Mouse (Mus musculus): ENCODE measurements around the gene Itgb5. TPM values are rescaled to one million over a fixed set of nuclear protein-coding genes. Genes with fewer than 3 reads are reported as not detected.

Gene Itgb5
- polyA plus RNA-seq, 1 experiment from 2014 or later, result 49.8 TPM

DNA sequence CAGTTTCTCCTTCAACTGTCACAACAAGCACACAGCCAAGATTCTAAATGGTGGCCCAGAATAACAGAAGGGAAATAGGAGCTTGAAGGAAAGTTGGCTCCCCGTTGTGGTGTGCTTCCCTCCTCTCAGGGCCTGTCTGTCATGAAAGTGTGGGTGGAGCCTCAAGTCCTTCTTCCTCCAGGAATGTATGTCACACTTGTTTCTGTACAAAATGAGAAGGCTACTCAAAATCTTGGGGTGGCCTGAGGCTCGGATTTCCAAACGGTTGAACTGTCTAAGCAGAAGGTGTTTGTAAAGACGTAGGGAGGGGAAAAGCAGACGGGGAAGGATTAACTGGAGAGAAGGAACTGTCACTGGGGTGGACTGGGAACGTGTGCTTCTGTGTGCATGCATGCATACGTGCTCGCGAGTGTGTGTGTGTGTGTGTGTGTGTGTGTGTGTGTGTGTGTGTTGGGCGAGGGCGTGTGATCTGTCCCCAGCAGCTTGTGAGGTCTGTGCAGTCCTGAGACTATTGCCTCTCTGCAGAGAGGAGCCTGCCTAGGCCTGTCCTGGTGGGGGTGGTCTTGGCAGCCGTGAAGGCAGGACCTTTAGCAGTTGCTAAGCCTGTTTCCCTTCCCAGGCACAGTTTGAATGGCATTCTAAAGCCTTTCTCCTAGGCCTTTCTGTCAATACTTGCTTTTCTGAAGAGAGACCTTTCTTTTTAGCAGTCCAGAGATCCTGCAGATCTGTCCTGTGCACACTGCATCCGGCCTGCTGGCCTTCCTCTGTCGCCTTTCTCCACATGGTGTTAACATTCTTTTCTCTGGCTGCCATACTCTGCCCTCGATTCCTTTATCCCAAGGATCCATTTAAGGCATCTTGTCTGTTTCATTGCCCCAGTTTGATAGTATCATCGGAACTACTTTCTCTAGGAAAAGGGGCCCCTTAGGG lies 53.8 kb downstream of the Itgb5 start:
- H3K4me3 ChIP-seq, result no peak overlapping the region
- WGBS, result 13% methylated on average over 16 of the region's 16 CpGs
- H3K4me2 ChIP-seq, result 0 out of 2 replicates have a peak overlapping the region, but pooled peaks have one; percentile 6
- H3K27me3 ChIP-seq, result no peaks in the 10 kb centered on the region
- no peak overlapping the region for H3K9ac ChIP-seq
- H3K27ac ChIP-seq, result peak overlapping the region; percentile 76
- no peaks in the 10 kb centered on the region for H3K36me3 ChIP-seq
- no peaks in the 10 kb centered on the region for H3K9me3 ChIP-seq
- peak; percentile 75 for ATAC-seq (ENCODE audit: borderline replicate concordance, extremely low read depth, low FRiP score, low TSS enrichment)
- H3K4me1 ChIP-seq, result peaks cover 60% of the 10 kb centered on the region

DNA sequence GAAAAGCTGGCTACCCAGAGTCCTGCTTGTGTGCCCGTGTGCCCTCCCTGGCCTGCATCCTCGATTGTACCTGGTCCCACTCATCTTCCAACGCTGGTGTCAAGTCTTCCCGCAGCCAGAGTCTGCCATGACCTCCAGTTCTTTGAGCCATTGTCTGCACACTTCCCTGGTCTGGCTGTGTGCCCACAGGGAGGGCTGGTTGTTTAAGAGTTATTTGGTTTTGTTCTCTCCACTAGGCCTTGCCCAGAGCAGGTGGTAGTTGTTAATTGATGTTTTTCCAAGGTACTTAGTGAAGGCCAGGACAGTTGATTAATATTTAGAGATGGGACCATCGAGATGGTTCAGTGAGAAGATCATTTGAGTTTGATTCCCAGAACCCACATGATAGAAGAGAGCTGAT lies 54.7 kb downstream of the Itgb5 start:
- Histone ChIP-seq H3K4me2 (no peak overlapping the region), H3K27me3 (no peaks in the 10 kb centered on the region), H3K36me3 (no peaks in the 10 kb centered on the region), H3K9ac (no peak overlapping the region), H3K4me1 (peaks cover 54% of the 10 kb centered on the region), H3K9me3 (no peaks in the 10 kb centered on the region), H3K4me3 (no peak overlapping the region), H3K27ac (peak overlapping the region; percentile 76)
- no peak for ATAC-seq (ENCODE audit: borderline replicate concordance, extremely low read depth, low FRiP score, low TSS enrichment)
- 56% methylated on average over 5 of the region's 5 CpGs for WGBS

DNA sequence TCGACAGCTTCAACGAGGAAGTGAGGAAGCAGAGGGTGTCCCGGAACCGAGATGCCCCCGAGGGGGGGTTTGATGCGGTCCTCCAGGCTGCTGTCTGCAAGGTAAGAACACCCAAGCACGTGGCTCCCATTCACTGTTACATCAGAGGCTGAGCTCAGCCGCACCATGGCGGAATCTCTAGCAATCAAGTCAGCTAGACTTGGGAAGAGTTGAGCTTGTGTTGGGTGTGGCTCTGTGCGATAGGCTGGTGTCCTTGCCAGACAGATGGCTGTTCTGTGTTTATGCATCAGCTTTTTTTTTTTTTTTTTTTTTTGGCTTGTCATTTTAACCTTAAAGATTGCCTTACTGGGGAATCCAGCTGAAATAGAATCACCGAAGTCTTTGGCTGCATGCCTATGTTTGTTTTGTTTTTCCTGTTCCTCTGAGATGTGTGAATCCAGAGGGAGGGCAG lies 55.6 kb downstream of the Itgb5 start:
- Histone ChIP-seq H3K9me3 (no peaks in the 10 kb centered on the region), H3K4me2 (no peak overlapping the region), H3K36me3 (no peaks in the 10 kb centered on the region), H3K4me3 (no peak overlapping the region), H3K27me3 (no peaks in the 10 kb centered on the region), H3K4me1 (peaks cover 53% of the 10 kb centered on the region), H3K9ac (no peak overlapping the region), H3K27ac (peak overlapping the region; percentile 76; the same call in 1 of the 2 replicates)
- WGBS, result 47% methylated on average over 11 of the region's 11 CpGs
- ATAC-seq (ENCODE audit: borderline replicate concordance, extremely low read depth, low FRiP score, low TSS enrichment), result no peak

DNA sequence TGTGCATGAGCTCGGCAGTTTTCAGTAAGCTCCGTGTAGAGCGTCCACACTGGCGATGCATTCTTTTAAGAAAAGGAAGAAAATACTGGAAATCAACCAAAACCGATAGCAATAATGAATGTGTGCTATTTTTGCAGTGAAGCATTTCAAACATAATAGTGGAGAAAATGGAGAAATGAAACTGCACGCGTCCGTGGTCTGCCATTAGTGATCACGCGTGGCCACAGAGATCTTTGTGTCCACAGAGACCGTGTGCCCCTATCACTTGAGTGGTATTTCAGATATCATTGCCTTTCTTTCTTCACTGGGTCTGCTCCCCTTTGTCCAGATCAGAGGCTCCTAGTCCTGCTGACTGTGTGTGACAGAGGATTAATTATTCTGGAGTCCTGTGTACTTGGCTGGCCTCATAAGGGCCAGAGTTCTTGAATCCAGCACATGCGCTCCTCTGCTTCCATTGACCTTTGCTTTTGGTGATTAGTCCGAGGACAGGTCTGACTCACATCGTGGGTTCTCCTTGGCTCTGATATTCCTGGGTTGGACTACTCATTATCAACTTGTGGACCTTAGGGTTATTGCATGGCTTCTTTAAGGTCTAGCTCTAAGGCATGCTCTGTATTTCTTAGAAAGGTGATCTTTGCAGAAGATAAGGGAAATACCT lies 56.3 kb downstream of the Itgb5 start:
- Histone ChIP-seq H3K27ac (no peak overlapping the region), H3K4me1 (peaks cover 61% of the 10 kb centered on the region), H3K36me3 (no peaks in the 10 kb centered on the region), H3K4me2 (no peak overlapping the region), H3K9ac (no peak overlapping the region), H3K4me3 (no peak overlapping the region), H3K27me3 (no peaks in the 10 kb centered on the region), H3K9me3 (no peaks in the 10 kb centered on the region)
- no peak for ATAC-seq (ENCODE audit: borderline replicate concordance, extremely low read depth, low FRiP score, low TSS enrichment)
- 82% methylated on average over 14 of the region's 14 CpGs for WGBS

DNA sequence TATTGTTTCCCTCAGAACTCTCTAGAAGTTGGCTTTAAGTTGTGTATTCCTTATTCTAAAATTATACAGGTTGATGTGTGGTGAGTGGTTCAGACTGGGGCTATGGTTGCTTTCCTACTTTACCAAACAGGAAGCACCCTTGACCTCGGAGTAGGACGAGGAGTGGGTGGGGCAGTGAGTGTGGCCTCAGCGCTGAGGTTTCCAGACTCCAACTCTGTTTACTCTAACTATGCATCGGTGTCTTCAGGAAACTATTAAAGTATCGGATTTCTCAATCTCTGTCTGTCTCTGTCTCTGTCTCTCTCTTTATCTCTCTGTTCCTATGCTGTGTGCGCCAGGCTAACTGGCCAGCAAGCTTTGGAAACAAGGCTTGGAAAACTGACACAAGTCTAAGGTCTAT lies 57.2 kb downstream of the Itgb5 start:
- Histone ChIP-seq H3K9me3 (no peaks in the 10 kb centered on the region), H3K27me3 (no peaks in the 10 kb centered on the region), H3K4me3 (no peak overlapping the region), H3K36me3 (no peaks in the 10 kb centered on the region), H3K4me2 (no peak overlapping the region), H3K4me1 (peaks cover 68% of the 10 kb centered on the region), H3K9ac (no peak overlapping the region), H3K27ac (no peak overlapping the region)
- 18% methylated on average over 6 of the region's 6 CpGs for WGBS
- ATAC-seq (ENCODE audit: borderline replicate concordance, extremely low read depth, low FRiP score, low TSS enrichment), result no peak

DNA sequence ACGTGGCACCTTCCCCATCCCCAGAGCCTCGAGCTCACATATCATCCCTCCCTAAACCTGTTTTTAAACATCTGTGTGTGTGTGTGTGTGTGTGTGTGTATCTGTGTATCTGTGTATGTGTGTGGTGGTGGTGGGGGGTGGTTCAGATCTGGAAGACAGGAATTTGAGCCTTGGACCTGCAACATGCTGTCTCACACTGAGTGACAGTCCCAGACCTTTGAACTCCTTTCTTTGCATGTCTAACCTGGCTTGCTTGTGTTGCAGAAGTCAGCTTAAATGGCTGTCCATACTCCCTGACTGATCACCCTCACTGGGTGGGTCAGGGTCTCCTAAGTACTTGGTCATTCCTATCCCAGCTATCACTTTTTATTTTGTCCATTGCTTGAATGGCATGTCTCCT lies 58.5 kb downstream of the Itgb5 start:
- H3K27me3 ChIP-seq, result no peaks in the 10 kb centered on the region
- H3K9me3 ChIP-seq, result no peaks in the 10 kb centered on the region
- 77% methylated on average over 2 of the region's 2 CpGs for WGBS
- no peak for ATAC-seq (ENCODE audit: borderline replicate concordance, extremely low read depth, low FRiP score, low TSS enrichment)
- no peaks in the 10 kb centered on the region for H3K36me3 ChIP-seq
- H3K27ac ChIP-seq, result no peak overlapping the region
- no peak overlapping the region for H3K9ac ChIP-seq
- no peak overlapping the region for H3K4me3 ChIP-seq
- no peak overlapping the region for H3K4me2 ChIP-seq
- peaks cover 71% of the 10 kb centered on the region for H3K4me1 ChIP-seq

DNA sequence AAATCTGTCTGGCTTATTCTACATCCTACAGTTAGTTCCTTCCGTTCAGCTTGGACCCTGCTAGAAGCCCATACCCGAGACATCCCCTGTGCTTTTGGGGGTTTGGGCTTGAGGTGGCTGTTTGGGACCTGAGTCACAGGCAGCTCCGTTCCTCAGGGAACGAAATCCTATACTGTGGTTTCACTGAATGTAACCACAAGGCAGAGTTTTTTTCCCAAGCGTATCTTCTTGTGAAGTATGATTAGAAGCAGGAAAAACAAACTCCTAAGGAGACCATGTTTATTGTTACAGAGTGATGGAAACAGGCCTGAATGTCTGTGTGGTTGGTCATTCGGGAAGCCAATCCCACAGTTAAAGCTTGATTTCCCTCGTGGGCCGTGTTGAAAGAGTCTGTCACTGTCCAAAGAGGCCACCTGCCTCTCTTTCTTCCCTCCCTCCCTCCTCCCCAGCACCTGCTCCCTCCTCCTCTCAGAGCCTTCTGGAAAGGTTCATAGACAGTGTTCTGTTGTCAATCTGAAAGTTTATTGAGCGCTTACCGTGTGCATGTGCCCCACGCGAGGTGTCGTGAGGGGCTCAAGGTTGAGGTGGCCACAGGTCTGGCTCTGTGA lies 59.6 kb downstream of the Itgb5 start:
- H3K9ac ChIP-seq, result no peak overlapping the region
- H3K27me3 ChIP-seq, result no peaks in the 10 kb centered on the region
- no peaks in the 10 kb centered on the region for H3K36me3 ChIP-seq
- WGBS, result 83% methylated on average over 13 of the region's 13 CpGs
- ATAC-seq (ENCODE audit: borderline replicate concordance, extremely low read depth, low FRiP score, low TSS enrichment), result no peak
- H3K4me1 ChIP-seq, result peaks cover 65% of the 10 kb centered on the region
- no peaks in the 10 kb centered on the region for H3K9me3 ChIP-seq
- no peak overlapping the region for H3K4me3 ChIP-seq
- H3K27ac ChIP-seq, result no peak overlapping the region
- no peak overlapping the region for H3K4me2 ChIP-seq

DNA sequence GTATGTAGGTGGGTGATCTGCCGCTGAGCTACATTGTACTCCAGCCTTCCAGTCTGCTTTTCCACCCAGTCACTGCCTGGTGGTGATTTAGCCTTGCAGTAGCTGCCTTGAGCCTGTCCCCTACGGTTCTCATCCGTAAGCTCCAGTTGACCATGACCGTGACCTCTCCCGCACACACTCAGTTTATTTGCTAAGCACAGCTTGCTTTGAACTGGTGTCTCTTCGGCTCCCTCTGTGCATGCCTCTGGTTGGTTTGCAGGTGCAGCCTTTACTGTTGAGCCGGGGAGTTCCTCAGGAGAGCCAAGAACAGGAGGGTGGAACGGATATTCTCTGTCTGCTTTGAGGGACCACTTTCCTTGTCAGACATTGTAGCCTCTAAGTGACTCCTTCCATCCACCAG lies 61.6 kb downstream of the Itgb5 start:
- no peak overlapping the region for H3K9ac ChIP-seq
- WGBS, result 43% methylated on average over 8 of the region's 8 CpGs
- H3K4me1 ChIP-seq, result peaks cover 64% of the 10 kb centered on the region
- no peaks in the 10 kb centered on the region for H3K36me3 ChIP-seq
- H3K4me3 ChIP-seq, result no peak overlapping the region
- ATAC-seq (ENCODE audit: borderline replicate concordance, extremely low read depth, low FRiP score, low TSS enrichment), result no peak
- H3K9me3 ChIP-seq, result no peaks in the 10 kb centered on the region
- H3K27me3 ChIP-seq, result no peaks in the 10 kb centered on the region
- H3K4me2 ChIP-seq, result 0 out of 2 replicates have a peak overlapping the region, but pooled peaks have one; percentile 48
- H3K27ac ChIP-seq, result peak overlapping the region; percentile 74

DNA sequence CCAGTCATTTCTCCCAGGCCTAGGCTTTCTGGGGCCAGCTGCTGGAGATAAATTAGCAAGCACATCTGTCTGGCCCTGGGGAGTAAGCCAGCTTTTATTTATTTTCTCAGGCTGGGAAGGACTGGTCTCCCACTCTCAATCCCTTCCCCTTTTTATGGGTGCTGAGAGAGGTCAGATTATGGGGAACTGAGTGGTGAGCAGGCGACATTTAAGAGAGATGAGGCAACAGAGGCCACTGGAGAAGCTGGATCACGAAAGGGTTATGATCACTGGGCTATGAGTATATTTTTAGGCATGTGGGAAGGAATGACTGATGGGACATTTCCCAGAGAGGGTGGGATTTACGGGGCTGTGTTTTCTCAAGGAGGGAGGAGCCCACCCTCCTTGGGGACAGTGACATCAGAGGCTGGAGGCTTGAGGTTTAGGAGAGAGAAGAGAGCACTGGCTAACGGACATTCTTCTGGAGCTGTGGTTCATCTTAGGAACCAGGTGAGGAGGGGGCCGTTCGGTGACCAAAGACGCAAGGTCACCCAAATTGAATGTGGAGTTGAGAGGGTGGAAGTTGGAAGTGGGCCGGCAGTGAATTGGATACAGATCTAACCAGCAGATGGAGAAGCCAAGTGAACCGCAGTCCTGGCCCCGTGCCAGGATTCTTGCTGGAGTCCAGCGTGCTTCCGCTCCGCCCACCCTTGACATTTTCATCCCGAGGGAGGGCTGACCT lies 62.3 kb downstream of the Itgb5 start:
- H3K9ac ChIP-seq, result no peak overlapping the region
- peaks cover 60% of the 10 kb centered on the region for H3K4me1 ChIP-seq
- no peaks in the 10 kb centered on the region for H3K27me3 ChIP-seq
- 7% methylated on average over 14 of the region's 14 CpGs for WGBS
- no peaks in the 10 kb centered on the region for H3K9me3 ChIP-seq
- H3K4me3 ChIP-seq, result peak overlapping the region; percentile 9
- peak overlapping the region; percentile 74 for H3K27ac ChIP-seq
- ATAC-seq (ENCODE audit: borderline replicate concordance, extremely low read depth, low FRiP score, low TSS enrichment), result peak; percentile 56
- H3K36me3 ChIP-seq, result no peaks in the 10 kb centered on the region
- H3K4me2 ChIP-seq, result peak overlapping the region; percentile 48

DNA sequence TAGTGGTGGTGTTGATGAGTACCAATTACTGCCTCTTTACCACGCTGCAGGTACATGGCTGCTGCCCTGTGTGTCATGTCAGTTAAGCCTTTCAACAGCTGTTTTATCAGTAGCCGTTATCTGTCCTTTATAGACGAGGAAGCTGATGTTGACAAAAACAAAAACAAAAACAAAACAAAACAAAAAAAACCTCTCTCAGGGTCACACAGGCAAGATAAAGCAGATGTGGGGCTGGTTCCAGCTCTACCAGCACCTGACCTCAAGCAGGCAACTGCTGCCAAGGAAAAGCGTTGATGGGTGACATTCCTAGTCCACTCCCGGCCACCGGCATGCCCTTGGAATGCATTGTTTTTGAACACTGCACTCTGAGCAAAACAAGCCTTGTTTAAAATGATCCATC lies 63.1 kb downstream of the Itgb5 start:
- H3K27ac ChIP-seq, result peak overlapping the region; percentile 74; the same call in 1 of the 2 replicates
- no peak for ATAC-seq (ENCODE audit: borderline replicate concordance, extremely low read depth, low FRiP score, low TSS enrichment)
- no peaks in the 10 kb centered on the region for H3K27me3 ChIP-seq
- 17% methylated on average over 6 of the region's 6 CpGs for WGBS
- H3K4me3 ChIP-seq, result no peak overlapping the region; the same call in 1 of the 2 replicates
- H3K4me2 ChIP-seq, result peak overlapping the region; percentile 48
- H3K9me3 ChIP-seq, result no peaks in the 10 kb centered on the region
- H3K36me3 ChIP-seq, result no peaks in the 10 kb centered on the region
- H3K4me1 ChIP-seq, result peaks cover 54% of the 10 kb centered on the region
- no peak overlapping the region for H3K9ac ChIP-seq

DNA sequence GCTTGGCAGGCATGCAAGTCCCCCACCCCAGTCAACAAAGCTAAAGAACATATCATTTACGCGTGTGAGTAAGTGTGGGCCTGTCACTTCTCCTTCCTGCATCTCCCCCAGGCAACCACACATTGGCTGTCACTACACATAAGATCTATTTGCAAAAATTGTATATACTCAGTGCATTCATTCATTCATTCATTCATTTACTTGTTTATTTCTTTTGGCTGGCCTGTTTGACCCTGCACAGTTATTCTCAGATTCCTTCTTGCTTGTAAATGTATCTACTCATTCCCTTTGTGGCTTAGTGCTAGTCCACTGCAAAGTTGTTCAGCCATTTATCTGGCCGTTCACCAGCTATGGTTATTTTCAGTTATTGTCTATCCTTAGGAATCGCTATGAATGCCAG lies 64.3 kb downstream of the Itgb5 start:
- Histone ChIP-seq H3K4me2 (no peak overlapping the region), H3K9me3 (no peaks in the 10 kb centered on the region), H3K9ac (no peak overlapping the region), H3K27ac (no peak overlapping the region), H3K27me3 (no peaks in the 10 kb centered on the region), H3K4me3 (no peak overlapping the region), H3K36me3 (no peaks in the 10 kb centered on the region), H3K4me1 (peaks cover 54% of the 10 kb centered on the region)
- no peak for ATAC-seq (ENCODE audit: borderline replicate concordance, extremely low read depth, low FRiP score, low TSS enrichment)
- 79% methylated on average over 4 of the region's 4 CpGs for WGBS

All from lung, embryonic 15.5 days (tissue).